Mouse (Mus musculus): ENCODE data around the gene Coro1b. TPM values are rescaled to one million over a fixed set of nuclear protein-coding genes. Genes with fewer than 3 reads are reported as not detected.
"Not testable (repeated sequence)": the region's sequence is repeated elsewhere in the genome, so short reads cannot be mapped to it uniquely, and the experiment has no call there.

Coro1b gene
- polyA plus RNA-seq, 1 experiment from 2014 or later: 133 TPM

DNA sequence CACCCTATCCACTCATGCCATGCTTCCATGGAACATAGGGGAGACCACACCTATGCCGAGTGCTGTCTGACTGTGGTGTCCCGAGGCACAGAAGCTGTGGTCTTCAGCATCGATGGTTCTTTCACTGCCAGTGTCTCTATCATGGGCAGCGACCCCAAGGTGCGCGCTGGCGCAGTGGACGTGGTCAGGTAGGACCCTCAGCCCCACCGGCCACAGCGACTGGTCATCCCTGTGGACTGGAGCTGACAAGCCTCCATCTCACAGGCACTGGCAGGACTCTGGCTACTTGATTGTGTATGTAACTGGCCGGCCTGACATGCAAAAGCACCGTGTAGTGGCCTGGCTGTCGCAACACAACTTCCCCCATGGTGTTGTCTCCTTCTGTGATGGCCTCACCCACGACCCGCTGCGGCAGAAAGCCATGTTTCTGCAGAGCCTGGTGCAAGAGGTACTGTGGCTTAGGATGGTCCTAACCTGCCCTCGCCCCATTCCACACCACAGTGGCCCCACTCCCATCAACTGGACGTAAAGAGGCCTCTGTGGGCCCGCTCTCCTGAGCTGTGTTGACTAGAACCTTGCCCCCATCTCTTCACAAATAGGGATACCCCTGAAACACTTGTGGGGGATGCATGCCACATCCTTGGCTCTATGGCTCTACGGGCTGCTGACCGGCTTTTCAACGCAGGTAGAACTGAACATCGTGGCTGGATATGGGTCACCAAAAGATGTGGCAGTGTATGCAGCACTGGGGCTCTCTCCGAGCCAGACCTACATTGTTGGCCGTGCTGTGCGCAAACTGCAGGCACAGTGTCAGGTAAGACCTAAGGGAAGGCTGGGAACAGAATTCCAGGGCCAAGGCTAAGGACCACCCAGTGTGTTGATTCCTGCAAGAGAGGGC, 36.1 kb upstream of the Coro1b start:
- no peak for DNase-seq (ENCODE audit: low spot score)
- WGBS: 94% methylated on average over 26 of the region's 26 CpGs
- Histone ChIP-seq H3K27me3 (ENCODE audit: low read depth, poor library complexity, severe bottlenecking) (no peaks in the 10 kb centered on the region), H3K4me3 (no peak overlapping the region), H3K4me1 (no peaks in the 10 kb centered on the region), H3K36me3 (peaks cover 70% of the 10 kb centered on the region), H3K27ac (replicated peaks) (no peak overlapping the region), H3K9me3 (replicated peaks) (no peaks in the 10 kb centered on the region)

DNA sequence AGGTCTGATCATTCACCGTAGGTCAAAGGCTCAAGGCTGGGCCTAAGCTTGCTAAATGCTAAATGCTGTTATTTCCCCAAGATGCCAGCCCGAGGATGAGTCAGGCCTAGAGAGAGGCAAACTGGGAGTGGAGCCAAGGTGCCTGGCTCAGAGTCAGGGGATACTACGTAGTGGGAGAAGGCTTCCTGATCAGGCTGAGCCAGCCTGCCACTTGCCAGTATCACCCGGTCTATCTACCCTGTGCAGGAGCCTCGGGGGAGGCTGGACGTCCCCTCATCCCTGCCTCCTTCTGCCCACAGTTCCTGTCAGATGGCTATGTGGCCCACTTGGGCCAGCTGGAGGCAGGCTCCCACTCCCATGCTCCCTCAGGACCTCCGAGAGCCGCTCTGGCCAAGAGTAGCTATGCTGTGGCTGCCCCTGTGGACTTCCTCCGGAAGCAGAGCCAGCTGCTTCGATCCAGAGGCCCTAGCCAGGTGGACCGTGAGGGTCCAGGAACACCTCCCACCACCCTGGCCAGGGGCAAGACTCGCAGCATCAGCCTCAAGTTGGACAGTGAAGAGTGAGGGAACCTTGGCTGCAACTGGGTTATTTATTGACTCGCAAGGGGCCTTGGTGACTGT, 35.1 kb upstream of the Coro1b start:
- Histone ChIP-seq H3K4me1 (no peaks in the 10 kb centered on the region), H3K36me3 (peaks cover 78% of the 10 kb centered on the region), H3K4me3 (no peak overlapping the region), H3K27me3 (ENCODE audit: low read depth, poor library complexity, severe bottlenecking) (no peaks in the 10 kb centered on the region), H3K9me3 (replicated peaks) (no peaks in the 10 kb centered on the region), H3K27ac (replicated peaks) (no peak overlapping the region)
- no peak for DNase-seq (ENCODE audit: low spot score)
- 89% methylated on average over 13 of the region's 13 CpGs for WGBS

GRCm38 (mm10) chr19:4113806-4114230, 34.6 kb upstream of the Coro1b start:
- no peaks in the 10 kb centered on the region for H3K9me3 ChIP-seq (replicated peaks)
- H3K36me3 ChIP-seq: peaks cover 78% of the 10 kb centered on the region
- WGBS: 68% methylated on average over 5 of the region's 5 CpGs

DNA sequence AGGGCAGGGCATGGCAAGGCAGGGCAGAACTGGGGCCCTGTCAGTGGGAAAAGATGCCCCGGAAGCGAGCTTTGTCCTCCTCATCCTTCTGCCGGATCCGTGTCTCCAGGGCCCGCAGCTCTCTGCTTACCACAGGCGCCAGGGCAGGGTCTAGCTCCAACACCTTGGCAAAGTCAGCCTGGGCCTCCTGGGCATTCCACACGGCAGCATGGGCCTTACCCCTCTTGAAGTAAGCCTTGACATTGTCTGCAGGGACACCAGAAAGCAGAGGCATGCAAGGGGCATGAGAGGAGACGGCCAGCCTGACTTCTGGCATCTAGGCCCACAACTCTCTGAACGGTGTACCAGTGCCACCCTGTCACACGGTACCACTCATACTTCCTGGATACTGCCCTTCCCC, 33.9 kb upstream of the Coro1b start:
- no peak for DNase-seq (ENCODE audit: low spot score)
- 92% methylated on average over 10 of the region's 10 CpGs for WGBS
- Histone ChIP-seq H3K4me3 (no peak overlapping the region), H3K36me3 (peaks cover 78% of the 10 kb centered on the region), H3K9me3 (replicated peaks) (no peaks in the 10 kb centered on the region), H3K4me1 (no peaks in the 10 kb centered on the region), H3K27ac (replicated peaks) (no peak overlapping the region), H3K27me3 (ENCODE audit: low read depth, poor library complexity, severe bottlenecking) (no peaks in the 10 kb centered on the region)

More at GRCm38 (mm10) chr19:4113806-4114230, 34.6 kb upstream of the Coro1b start:
- H3K27ac ChIP-seq (replicated peaks): no peak overlapping the region
- H3K4me1 ChIP-seq: no peaks in the 10 kb centered on the region
- no peak overlapping the region for H3K4me3 ChIP-seq
- DNase-seq (ENCODE audit: low spot score): no peak
- no peaks in the 10 kb centered on the region for H3K27me3 ChIP-seq (ENCODE audit: low read depth, poor library complexity, severe bottlenecking)

GRCm38 (mm10) chr19:4115144-4115543, 33.3 kb upstream of the Coro1b start:
- H3K9me3 ChIP-seq (replicated peaks): no peaks in the 10 kb centered on the region
- H3K27me3 ChIP-seq (ENCODE audit: low read depth, poor library complexity, severe bottlenecking): peaks cover 5% of the 10 kb centered on the region; the same call in 1 of the 2 replicates
- WGBS: 92% methylated on average over 10 of the region's 10 CpGs
- H3K36me3 ChIP-seq: peaks cover 78% of the 10 kb centered on the region
- peaks cover 2% of the 10 kb centered on the region for H3K4me1 ChIP-seq
- H3K4me3 ChIP-seq: no peak overlapping the region
- no peak overlapping the region for H3K27ac ChIP-seq (replicated peaks)
- DNase-seq (ENCODE audit: low spot score): no peak

DNA sequence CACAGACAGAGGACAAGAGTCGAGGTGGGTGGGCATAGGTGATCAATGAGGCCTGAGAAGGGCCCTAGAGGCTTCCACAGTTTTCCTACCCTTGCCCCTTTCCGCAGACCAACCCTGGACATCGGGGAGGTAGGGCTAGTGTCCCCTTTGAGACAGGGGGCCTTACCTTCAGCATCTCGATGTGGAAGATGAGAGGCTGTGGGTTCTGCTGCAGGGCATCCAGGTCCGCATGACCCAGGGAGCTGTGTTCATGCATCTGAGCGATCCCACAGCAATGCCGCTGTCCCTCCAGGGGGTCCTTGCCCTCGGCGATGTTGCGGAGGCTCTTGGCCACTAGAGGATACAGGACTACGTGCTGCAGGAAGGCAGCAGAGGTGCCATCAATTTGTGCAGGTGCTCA, 32.6 kb upstream of the Coro1b start:
- Histone ChIP-seq H3K27ac (replicated peaks) (no peak overlapping the region), H3K27me3 (ENCODE audit: low read depth, poor library complexity, severe bottlenecking) (peaks cover 8% of the 10 kb centered on the region; the same call in 1 of the 2 replicates), H3K4me3 (no peak overlapping the region), H3K9me3 (replicated peaks) (no peaks in the 10 kb centered on the region), H3K36me3 (peaks cover 74% of the 10 kb centered on the region), H3K4me1 (peaks cover 9% of the 10 kb centered on the region)
- no peak for DNase-seq (ENCODE audit: low spot score)
- 87% methylated on average over 11 of the region's 11 CpGs for WGBS

DNA sequence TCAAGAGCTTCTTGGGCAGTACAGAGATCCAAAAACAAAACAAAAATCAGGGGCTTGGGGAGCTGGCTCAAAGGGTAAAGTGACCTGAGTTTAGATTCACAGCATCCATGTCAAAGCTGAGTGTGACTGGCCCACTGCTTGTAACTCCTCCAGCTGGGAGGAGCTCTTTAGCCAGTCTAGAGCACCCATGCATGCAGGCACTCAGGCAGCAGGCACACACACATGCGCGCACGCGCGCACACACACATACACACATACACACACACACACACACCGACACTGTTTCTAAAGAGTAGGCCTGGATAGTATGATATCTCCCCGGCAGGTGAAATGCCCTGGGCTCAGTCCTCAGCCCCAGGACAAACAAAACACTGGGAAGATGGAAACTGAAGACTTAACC, 31.4 kb upstream of the Coro1b start:
- Histone ChIP-seq H3K9me3 (replicated peaks) (no peaks in the 10 kb centered on the region), H3K27me3 (ENCODE audit: low read depth, poor library complexity, severe bottlenecking) (peaks cover 8% of the 10 kb centered on the region; the same call in 1 of the 2 replicates), H3K36me3 (peaks cover 63% of the 10 kb centered on the region), H3K4me3 (no peak overlapping the region), H3K4me1 (peaks cover 14% of the 10 kb centered on the region), H3K27ac (replicated peaks) (no peak overlapping the region)
- no peak for DNase-seq (ENCODE audit: low spot score)
- 97% methylated on average over 7 of the region's 7 CpGs for WGBS

- Histone ChIP-seq H3K27me3 (ENCODE audit: low read depth, poor library complexity, severe bottlenecking) (peaks cover 8% of the 10 kb centered on the region; the same call in 1 of the 2 replicates), H3K27ac (replicated peaks) (no peak overlapping the region), H3K36me3 (peaks cover 49% of the 10 kb centered on the region), H3K4me3 (no peak overlapping the region), H3K4me1 (peaks cover 14% of the 10 kb centered on the region), H3K9me3 (replicated peaks) (no peaks in the 10 kb centered on the region)
- no peak for DNase-seq (ENCODE audit: low spot score)
- 95% methylated on average over 2 of the region's 2 CpGs for WGBS
Measured at GRCm38 (mm10) chr19:4118350-4118749, 30.1 kb upstream of the Coro1b start.

- H3K4me3 ChIP-seq: peak overlapping the region; percentile 61; the same call in 1 of the 2 replicates
- H3K27ac ChIP-seq (replicated peaks): no peak overlapping the region
- peaks cover 8% of the 10 kb centered on the region; the same call in 1 of the 2 replicates for H3K27me3 ChIP-seq (ENCODE audit: low read depth, poor library complexity, severe bottlenecking)
- WGBS: 87% methylated on average over 6 of the region's 6 CpGs
- no peak for DNase-seq (ENCODE audit: low spot score)
- H3K36me3 ChIP-seq: peaks cover 34% of the 10 kb centered on the region
- H3K9me3 ChIP-seq (replicated peaks): no peaks in the 10 kb centered on the region
- peaks cover 14% of the 10 kb centered on the region for H3K4me1 ChIP-seq
Measured at GRCm38 (mm10) chr19:4119716-4120487, 28.5 kb upstream of the Coro1b start.

DNA sequence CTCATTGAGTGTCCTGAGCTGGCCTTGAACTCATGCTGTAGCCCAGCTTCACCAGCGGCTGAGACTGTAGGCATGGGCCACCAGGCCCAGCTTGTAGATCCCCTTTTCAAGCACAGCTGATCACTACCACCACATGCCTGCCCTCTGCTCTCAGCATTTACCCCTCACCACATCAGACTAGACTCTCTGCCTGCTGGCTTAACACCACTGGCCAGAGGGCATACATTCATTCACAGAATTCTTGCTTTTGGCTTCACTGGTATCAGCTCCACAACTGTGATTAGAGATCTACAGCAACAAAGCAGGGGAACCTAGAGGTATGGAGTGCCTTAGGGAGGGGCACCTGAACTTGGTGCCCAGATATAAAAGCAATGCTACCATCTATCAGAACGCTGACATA, 27.9 kb upstream of the Coro1b start:
- Histone ChIP-seq H3K4me3 (peak overlapping the region; percentile 61), H3K4me1 (peaks cover 19% of the 10 kb centered on the region), H3K27me3 (ENCODE audit: low read depth, poor library complexity, severe bottlenecking) (peaks cover 8% of the 10 kb centered on the region; the same call in 1 of the 2 replicates), H3K27ac (replicated peaks) (no peak overlapping the region), H3K9me3 (replicated peaks) (no peaks in the 10 kb centered on the region), H3K36me3 (peaks cover 28% of the 10 kb centered on the region)
- WGBS: 96% methylated on average over 2 of the region's 2 CpGs
- no peak for DNase-seq (ENCODE audit: low spot score)

DNA sequence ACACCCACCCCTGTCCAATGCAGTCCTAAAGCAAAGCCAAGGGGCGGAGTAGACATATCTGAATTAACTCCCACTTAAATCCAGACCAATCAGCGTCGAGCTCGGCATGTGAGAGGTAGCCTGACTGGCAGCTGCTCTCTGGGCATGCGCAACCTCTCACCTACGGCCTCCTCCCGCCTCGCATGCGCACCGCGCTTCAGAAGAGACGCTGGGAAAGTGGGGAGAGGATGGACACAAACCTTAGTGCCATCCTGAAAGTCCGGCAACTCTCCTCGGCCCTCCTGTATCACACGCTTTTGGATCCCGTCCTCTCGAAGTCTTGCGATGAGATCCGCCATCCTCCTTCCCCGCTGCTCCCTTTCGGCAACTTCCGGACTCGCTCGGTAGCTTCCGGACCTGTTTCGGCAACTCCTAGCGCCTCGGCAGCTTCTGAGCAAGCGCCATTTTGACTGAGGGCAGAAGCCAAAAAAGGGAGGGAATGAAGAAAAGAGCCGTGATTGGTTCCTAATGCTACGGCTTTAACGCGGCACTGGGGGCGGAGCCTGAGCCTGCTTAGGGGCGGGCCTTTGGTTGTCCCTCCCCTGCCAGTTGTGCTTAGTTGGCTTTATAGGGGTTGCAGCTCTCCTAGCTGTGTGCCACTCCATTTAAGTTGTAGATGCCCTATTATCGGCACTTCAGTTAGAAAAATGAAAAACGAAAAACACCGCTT, 27.2 kb upstream of the Coro1b start:
- DNase-seq (ENCODE audit: low spot score): peak; percentile 96
- Histone ChIP-seq H3K27ac (replicated peaks) (peak overlapping the region; percentile 90), H3K27me3 (ENCODE audit: low read depth, poor library complexity, severe bottlenecking) (peaks cover 8% of the 10 kb centered on the region; the same call in 1 of the 2 replicates), H3K9me3 (replicated peaks) (no peaks in the 10 kb centered on the region), H3K4me3 (peak overlapping the region; percentile 61), H3K4me1 (peaks cover 21% of the 10 kb centered on the region), H3K36me3 (peaks cover 20% of the 10 kb centered on the region)
- WGBS: 3% methylated on average over 38 of the region's 38 CpGs

DNA sequence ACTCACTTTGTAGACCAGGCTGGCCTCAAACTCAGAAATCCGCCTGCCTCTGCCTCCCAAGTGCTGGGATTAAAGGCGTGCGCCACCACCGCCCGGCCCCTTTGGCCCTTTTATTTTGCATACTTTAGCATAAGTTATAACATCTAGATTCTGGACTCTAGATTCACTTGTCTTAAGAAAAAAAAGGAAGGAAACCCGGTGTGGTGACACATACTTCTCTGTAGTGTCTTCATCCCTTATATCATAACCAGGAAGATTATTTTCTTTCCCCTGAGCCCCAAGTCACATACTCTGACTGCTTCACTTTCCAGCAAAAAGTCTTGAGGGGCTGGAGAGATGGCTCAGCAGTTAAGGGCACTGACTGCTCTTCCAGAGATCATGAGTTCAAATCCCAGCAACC, 26.5 kb upstream of the Coro1b start:
- Histone ChIP-seq H3K4me3 (peak overlapping the region; percentile 61; the same call in 1 of the 2 replicates), H3K4me1 (peaks cover 27% of the 10 kb centered on the region), H3K36me3 (peaks cover 14% of the 10 kb centered on the region), H3K27ac (replicated peaks) (0 out of 2 replicates have a peak overlapping the region, but pooled peaks have one; percentile 42)
- H3K27me3 ChIP-seq (ENCODE audit: low read depth, poor library complexity, severe bottlenecking); H3K9me3 ChIP-seq (replicated peaks); DNase-seq (ENCODE audit: low spot score): not testable (repeated sequence)
- WGBS: 61% methylated on average over 6 of the region's 6 CpGs
